Mouse (Mus musculus): Measurements from ENCODE around the gene Crlf1.

DNA sequence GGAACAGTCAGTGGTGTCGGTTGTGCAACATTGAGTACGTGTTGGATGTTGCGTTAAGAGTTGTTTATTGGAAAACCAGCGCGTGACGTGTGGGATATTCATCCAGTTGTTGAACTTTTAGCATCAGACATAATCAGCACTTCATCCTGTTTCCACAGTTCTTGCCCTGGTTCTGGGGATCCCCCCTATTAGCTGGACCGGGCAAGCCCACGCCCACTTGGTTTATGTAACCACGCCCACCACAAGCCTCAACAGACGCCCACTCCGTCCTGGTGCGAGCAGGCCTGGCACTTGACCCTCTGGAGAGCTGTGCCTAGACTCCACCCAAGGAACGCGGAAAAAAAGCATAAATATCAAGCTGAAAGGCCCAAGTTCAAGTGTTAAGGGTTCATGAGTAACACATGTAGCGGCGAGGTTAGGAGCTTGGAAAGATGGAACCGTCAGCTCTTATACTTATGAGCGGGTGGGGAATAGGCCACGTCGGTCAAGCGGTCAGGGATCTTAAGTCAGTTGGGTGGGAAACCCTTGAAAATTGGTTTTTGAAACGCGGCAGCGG, 45.1 kb downstream of the Crlf1 start:
- TF ChIP-seq POLR2A (IDR thresholded peaks at IDR 0.05; ENCODE audit: low read depth, low read length) (no peak), CTCF (IDR thresholded peaks at IDR 0.05; ENCODE audit: extremely low read depth, insufficient read depth, insufficient read length, insufficient replicate concordance) (no peak)

All from spleen, adult 2 months (tissue).